Mouse (Mus musculus) neural tube, embryonic 13.5 days (tissue): ENCODE results near the gene Slc43a3. TPM values are rescaled to one million over a fixed set of nuclear protein-coding genes. Genes with fewer than 3 reads are reported as not detected.

Experiments used
- ATAC-seq: fragments of 200-750 bp; cut with Nextera tagmentation; 2 replicates; pipeline ENCODE4 v1.8.0; 2017; ENCODE audit warnings: low read depth, mild to moderate bottlenecking, moderate TSS enrichment, moderate library complexity
- H3K27ac ChIP-seq: fragments of 300-500 bp; sonication (generic); replicated peaks from 2 replicates; pipeline ENCODE4 v1.5.1; 2015; ENCODE audit warnings: moderate library complexity, mild to moderate bottlenecking, inconsistent platforms
- H3K27me3 ChIP-seq: fragments of 300-500 bp; sonication (generic); 2 replicates; pipeline ENCODE4 v1.6.1; 2015; ENCODE audit warnings: mild to moderate bottlenecking, inconsistent platforms
- H3K36me3 ChIP-seq: fragments of 300-500 bp; sonication (generic); 2 replicates; pipeline ENCODE4 v1.6.1; 2015; ENCODE audit warnings: mild to moderate bottlenecking, inconsistent platforms
- H3K4me1 ChIP-seq: fragments of 300-500 bp; sonication (generic); replicated peaks from 2 replicates; pipeline ENCODE4 v1.6.1; 2015; ENCODE audit warnings: inconsistent platforms
- H3K4me2 ChIP-seq: fragments of 300-500 bp; sonication (generic); 2 replicates; pipeline ENCODE4 v1.6.1; 2015; ENCODE audit warnings: inconsistent platforms, mild to moderate bottlenecking, moderate library complexity
- H3K4me3 ChIP-seq: fragments of 300-500 bp; sonication (generic); 2 replicates; pipeline ENCODE4 v1.5.1; 2015; ENCODE audit warnings: mild to moderate bottlenecking, inconsistent platforms
- H3K9ac ChIP-seq: fragments of 300-500 bp; sonication (generic); 2 replicates; pipeline ENCODE4 v1.6.1; 2015; ENCODE audit warnings: moderate library complexity, mild to moderate bottlenecking, inconsistent platforms
- H3K9me3 ChIP-seq: fragments of 300-500 bp; sonication (generic); 2 replicates; pipeline ENCODE4 v1.6.1; 2016; ENCODE audit warnings: inconsistent platforms
- WGBS: fragments of 180-500 bp; shearing (Covaris S2); methylation state at CpG from one replicate; pipeline ENCODE4 v1.1.7; 2015; 5-methylcytosine and 5-hydroxymethylcytosine counted together
- microRNA-seq: library from miRNA; unstranded; fragments of <30 nt; microRNA quantifications from one replicate; pipeline ENCODE4, GENCODE M21; 2016
- polyA plus RNA-seq: library from polyadenylated mRNA; unstranded; fragments of >200 nt; fragmentation: Nextera tagmentation; extraction: Ambion mirVana; gene quantifications from 2 replicates; pipeline ENCODE4 v1.2.1, GENCODE M21; 2015

The Slc43a3 gene
- polyA plus RNA-seq, 1 experiment from 2014 or later, result 8.6 TPM

- Histone ChIP-seq H3K36me3 (no peaks in the 10 kb centered on the region), H3K9me3 (no peaks in the 10 kb centered on the region), H3K27ac (no peak overlapping the region), H3K9ac (no peak overlapping the region), H3K4me3 (no peak overlapping the region), H3K4me1 (peaks cover 10% of the 10 kb centered on the region; the same call in 1 of the 2 replicates), H3K4me2 (no peak overlapping the region), H3K27me3 (no peaks in the 10 kb centered on the region)
- WGBS, result 84% methylated on average over 7 of the region's 7 CpGs
- no peak for ATAC-seq
These were observed 70.2 kb downstream of the Slc43a3 start for GRCm38 (mm10) chr2:85006600-85006999.

- ATAC-seq, result no peak
- Histone ChIP-seq H3K9me3 (no peaks in the 10 kb centered on the region), H3K4me2 (no peak overlapping the region), H3K36me3 (no peaks in the 10 kb centered on the region), H3K27ac (no peak overlapping the region), H3K4me1 (peaks cover 17% of the 10 kb centered on the region), H3K27me3 (no peaks in the 10 kb centered on the region), H3K9ac (no peak overlapping the region), H3K4me3 (no peak overlapping the region)
- 27% methylated on average over 4 of the region's 4 CpGs for WGBS
These were observed 71.3 kb downstream of the Slc43a3 start for GRCm38 (mm10) chr2:85007729-85008128.

Small RNA genes lying within 50 kb of the gene (microRNA-seq; reads per million reads assigned to microRNA genes)
- not detected for gene Gm24332

Other genes with a start within 250 kb of the Slc43a3 start
- 17.6 and 19.2 TPM in 2 replicates for gene Zdhhc5, start 221.4 kb upstream of the Slc43a3 start, polyA plus RNA-seq
- gene Clp1, start 209.2 kb upstream of the Slc43a3 start, polyA plus RNA-seq, result 28.1 and 29.6 TPM in 2 replicates
- 18.8 and 19.1 TPM in 2 replicates for gene Ypel4, start 202.5 kb upstream of the Slc43a3 start, polyA plus RNA-seq
- 4.7 and 7.0 TPM in 2 replicates for gene Gm19426, start 192.9 kb upstream of the Slc43a3 start, polyA plus RNA-seq
- gene Serping1, start 161.1 kb upstream of the Slc43a3 start, polyA plus RNA-seq, result 36.2 and 37.0 TPM in 2 replicates
- 17.4 and 18.3 TPM in 2 replicates for gene Ube2l6, start 137.8 kb upstream of the Slc43a3 start, polyA plus RNA-seq
- 0.17 TPM in 1 of 2 replicates, not detected in the other for gene Smtnl1, start 113.9 kb upstream of the Slc43a3 start, polyA plus RNA-seq
- 52.9 and 56.0 TPM in 2 replicates for gene Timm10, start 109.6 kb upstream of the Slc43a3 start, polyA plus RNA-seq
- gene Slc43a1, start 97.7 kb upstream of the Slc43a3 start, polyA plus RNA-seq, result 2.4 and 3.3 TPM in 2 replicates
- gene Rtn4rl2, start 49.9 kb upstream of the Slc43a3 start, polyA plus RNA-seq, result 6.8 and 7.1 TPM in 2 replicates
- 0.71 and 1.4 TPM in 2 replicates for gene Prg2, start 43.9 kb downstream of the Slc43a3 start, polyA plus RNA-seq
- not detected in 2 replicates for gene Prg3, start 51.6 kb downstream of the Slc43a3 start, polyA plus RNA-seq
- 165 and 186 TPM in 2 replicates for gene Ssrp1, start 100.7 kb downstream of the Slc43a3 start, polyA plus RNA-seq
- gene P2rx3, start 100.9 kb downstream of the Slc43a3 start, polyA plus RNA-seq, result 65.1 and 76.0 TPM in 2 replicates
- 22.6 and 23.4 TPM in 2 replicates for gene Tnks1bp1, start 111.4 kb downstream of the Slc43a3 start, polyA plus RNA-seq
- gene Aplnr, start 199.6 kb downstream of the Slc43a3 start, polyA plus RNA-seq, result 41.2 and 43.7 TPM in 2 replicates